Mouse (Mus musculus) E14TG2a.4 (cell line): ENCODE data around the gene Acot7.

Experiments
- H3K27me3 ChIP-seq: 2 replicates; pipeline ENCODE4 v1.6.1; 2014; ENCODE audit warnings: low read length, control low read depth; ENCODE audit not compliant: insufficient read depth
- H3K36me3 ChIP-seq: 2 replicates; pipeline ENCODE4 v1.6.1; 2014; ENCODE audit warnings: low read length, control low read depth; ENCODE audit not compliant: insufficient read depth
- H3K4me1 ChIP-seq: replicated peaks from 2 replicates; pipeline ENCODE4 v1.6.1; 2014; ENCODE audit warnings: low read depth, low read length, control low read depth
- H3K4me3 ChIP-seq: replicated peaks from 2 replicates; pipeline ENCODE4 v1.5.1; 2014; ENCODE audit warnings: mild to moderate bottlenecking, low read length
- H3K9me3 ChIP-seq: 2 replicates; pipeline ENCODE4 v1.6.1; 2014; ENCODE audit warnings: low read length, control low read depth
- CTCF ChIP-seq: conservative IDR thresholded peaks from 2 replicates; pipeline ENCODE4 v1.5.1; 2014; ENCODE audit warnings: low read length
- NANOG ChIP-seq: IDR thresholded peaks from 2 replicates; pipeline ENCODE4 v1.6.1; 2014; ENCODE audit warnings: borderline replicate concordance, low read length, mixed read lengths
- POU5F1 ChIP-seq: IDR thresholded peaks from 2 replicates; pipeline ENCODE4 v1.6.1; 2014; ENCODE audit warnings: low read length, borderline replicate concordance

Gene Acot7

GRCm38 (mm10) chr4:152270599-152270998 lies 92.7 kb downstream of the Acot7 start:
- TF ChIP-seq CTCF, result no peak
- TF ChIP-seq NANOG, result no peak
- TF ChIP-seq POU5F1, result no peak
- peaks cover 20% of the 10 kb centered on the region for H3K27me3 ChIP-seq
- H3K4me3 ChIP-seq, result no peak overlapping the region
- H3K36me3 ChIP-seq, result peaks cover 37% of the 10 kb centered on the region
- H3K9me3 ChIP-seq, result no peaks in the 10 kb centered on the region
- peaks cover 67% of the 10 kb centered on the region for H3K4me1 ChIP-seq

DNA sequence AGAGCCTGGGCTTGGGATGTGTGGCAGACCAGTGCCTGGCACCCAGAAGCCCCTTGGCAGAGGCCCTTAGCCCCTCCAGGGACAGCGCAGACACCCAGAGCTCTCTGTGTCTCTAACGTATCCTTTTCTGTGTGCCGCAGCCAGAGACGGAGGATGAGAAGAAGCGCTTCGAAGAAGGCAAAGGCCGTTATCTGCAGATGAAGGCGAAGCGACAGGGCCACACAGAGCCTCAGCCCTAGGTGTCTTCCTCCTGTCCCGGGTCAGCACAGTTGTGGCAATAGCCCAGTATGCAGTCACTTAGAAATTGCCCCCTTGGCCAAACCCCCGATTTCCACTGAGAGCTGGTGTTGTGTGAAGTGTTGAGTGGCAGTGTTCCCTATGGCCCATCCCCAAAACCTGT lies 93.4 kb downstream of the Acot7 start:
- Histone ChIP-seq H3K4me3 (no peak overlapping the region), H3K4me1 (peaks cover 66% of the 10 kb centered on the region), H3K9me3 (no peaks in the 10 kb centered on the region), H3K36me3 (peaks cover 30% of the 10 kb centered on the region), H3K27me3 (peaks cover 26% of the 10 kb centered on the region)
- no peak for TF ChIP-seq POU5F1
- TF ChIP-seq CTCF, result no peak
- TF ChIP-seq NANOG, result no peak

DNA sequence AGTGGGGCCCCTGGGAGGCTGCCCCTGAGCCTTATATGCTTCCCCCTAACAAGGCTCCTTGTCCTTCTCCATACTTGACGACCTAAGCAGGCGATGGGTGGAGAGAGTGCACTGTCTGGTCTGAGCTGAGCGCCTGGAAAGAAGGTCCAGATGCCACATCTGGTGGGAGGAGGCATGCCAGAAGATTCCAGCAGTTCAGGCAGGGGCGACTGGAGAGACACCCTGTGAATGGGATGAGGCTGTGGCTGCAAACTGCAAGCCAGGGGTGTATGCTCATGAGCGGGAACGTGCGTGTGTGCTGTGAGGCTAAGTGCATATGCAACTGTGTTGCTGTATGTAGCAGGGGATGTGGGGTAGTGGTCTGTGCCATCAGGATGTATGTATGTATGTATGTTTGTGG lies 94.1 kb downstream of the Acot7 start:
- peaks cover 70% of the 10 kb centered on the region for H3K4me1 ChIP-seq
- peaks cover 26% of the 10 kb centered on the region for H3K27me3 ChIP-seq
- peaks cover 30% of the 10 kb centered on the region for H3K36me3 ChIP-seq
- H3K9me3 ChIP-seq, result no peaks in the 10 kb centered on the region
- TF ChIP-seq CTCF (no peak), NANOG (no peak)
- no peak overlapping the region for H3K4me3 ChIP-seq

GRCm38 (mm10) chr4:152272449-152273049 lies 94.6 kb downstream of the Acot7 start:
- Histone ChIP-seq H3K27me3 (peaks cover 26% of the 10 kb centered on the region), H3K4me3 (no peak overlapping the region), H3K4me1 (peaks cover 74% of the 10 kb centered on the region), H3K9me3 (no peaks in the 10 kb centered on the region), H3K36me3 (peaks cover 27% of the 10 kb centered on the region)
- TF ChIP-seq POU5F1 (no peak), NANOG (no peak), CTCF (no peak)

GRCm38 (mm10) chr4:152273191-152273590 lies 95.3 kb downstream of the Acot7 start:
- Histone ChIP-seq H3K9me3 (no peaks in the 10 kb centered on the region), H3K27me3 (peaks cover 26% of the 10 kb centered on the region), H3K4me1 (peaks cover 76% of the 10 kb centered on the region), H3K4me3 (peak overlapping the region; percentile 87), H3K36me3 (peaks cover 21% of the 10 kb centered on the region)
- TF ChIP-seq POU5F1, result no peak
- TF ChIP-seq CTCF, result no peak
- no peak for TF ChIP-seq NANOG

- H3K9me3 ChIP-seq, result no peaks in the 10 kb centered on the region
- H3K36me3 ChIP-seq, result peaks cover 18% of the 10 kb centered on the region
- TF ChIP-seq NANOG (no peak), POU5F1 (no peak), CTCF (no peak)
Measured at GRCm38 (mm10) chr4:152273621-152274236, 95.8 kb downstream of the Acot7 start, which contains the start of gene Gpr153. Gene Gpr153, plus strand, starts transcription at chr4:152274232.

DNA sequence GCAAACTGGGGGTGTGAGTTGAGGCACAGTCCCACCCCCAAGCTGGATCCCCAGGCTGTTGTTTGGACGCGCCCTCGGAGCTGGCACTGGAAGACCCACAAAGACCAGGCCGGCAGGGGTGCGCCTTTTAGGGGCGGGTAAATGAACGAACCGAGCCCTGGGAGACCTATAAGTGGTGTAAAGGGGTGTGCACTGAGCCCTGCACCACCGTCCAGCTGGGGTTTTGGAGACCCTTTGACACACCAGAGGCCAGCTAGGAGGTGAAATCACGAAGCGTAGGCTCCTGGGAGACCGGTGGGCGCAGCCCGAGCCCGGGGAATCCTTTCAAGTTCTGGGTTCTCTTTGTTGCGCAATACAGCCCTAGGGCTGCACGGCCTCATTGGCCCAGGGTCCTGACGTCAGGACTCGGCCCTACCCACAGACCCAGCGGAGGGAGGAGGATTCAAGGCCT lies 96.8 kb downstream of the Acot7 start:
- peaks cover 28% of the 10 kb centered on the region for H3K27me3 ChIP-seq
- H3K4me3 ChIP-seq, result peak overlapping the region; percentile 87
- H3K4me1 ChIP-seq, result peaks cover 80% of the 10 kb centered on the region
- peaks cover 18% of the 10 kb centered on the region for H3K36me3 ChIP-seq
- no peaks in the 10 kb centered on the region for H3K9me3 ChIP-seq
- TF ChIP-seq NANOG (no peak), CTCF (no peak), POU5F1 (no peak)

More at GRCm38 (mm10) chr4:152273621-152274236, 95.8 kb downstream of the Acot7 start, which contains the start of gene Gpr153:
- peaks cover 26% of the 10 kb centered on the region for H3K27me3 ChIP-seq
- peak within 1 kb of the TSS; percentile 87 for H3K4me3 ChIP-seq
- H3K4me1 ChIP-seq, result peaks cover 78% of the 10 kb centered on the region

GRCm38 (mm10) chr4:152276389-152277347 lies 98.7 kb downstream of the Acot7 start:
- Histone ChIP-seq H3K36me3 (peaks cover 10% of the 10 kb centered on the region; the same call in 1 of the 2 replicates), H3K27me3 (peaks cover 42% of the 10 kb centered on the region), H3K4me1 (peaks cover 73% of the 10 kb centered on the region), H3K4me3 (peak overlapping the region; percentile 35; the same call in 1 of the 2 replicates), H3K9me3 (no peaks in the 10 kb centered on the region)
- no peak for TF ChIP-seq NANOG
- TF ChIP-seq CTCF, result peak; percentile 100
- TF ChIP-seq POU5F1, result no peak
